Mouse (Mus musculus): ENCODE results near the gene Fes.

DNA sequence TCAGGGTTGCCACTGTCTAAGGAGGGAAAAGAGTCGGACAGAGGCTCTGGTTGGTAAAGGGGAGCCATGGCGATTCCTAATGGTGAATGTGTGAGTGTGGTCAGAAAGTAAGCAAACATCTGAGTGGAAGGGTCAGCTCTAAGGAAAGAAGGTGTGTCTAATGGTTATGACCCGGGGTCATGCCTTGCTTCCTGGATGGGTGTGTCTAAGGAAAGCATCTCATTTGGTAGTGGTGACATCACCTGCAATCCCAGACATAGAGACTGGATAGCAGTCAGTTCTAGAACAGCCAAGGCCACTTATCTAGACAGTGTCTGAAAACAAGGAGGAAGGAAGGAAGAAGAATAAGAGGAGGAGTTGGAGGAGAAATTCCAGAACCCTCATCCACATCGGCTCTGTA lies 52.9 kb downstream of the Fes start:
- TF ChIP-seq CTCF (IDR thresholded peaks at IDR 0.05; ENCODE audit: control insufficient read depth, insufficient read depth, insufficient read length) (no peak), USF1 (IDR thresholded peaks at IDR 0.05; ENCODE audit: low read depth) (no peak), CEBPB (IDR thresholded peaks at IDR 0.05; ENCODE audit: low read depth) (no peak), MAX (IDR thresholded peaks at IDR 0.05) (no peak)
